Mouse (Mus musculus) granulocyte monocyte progenitor cell, adult 5-6 weeks (primary cell): ENCODE results near the gene Tmprss5. TPM values are rescaled to one million over a fixed set of nuclear protein-coding genes. Genes with fewer than 3 reads are reported as not detected.

ENCODE experiments used
- total RNA-seq, 2 experiments: library from RNA; stranded (forward) in 1 of 2; stranded (reverse) in 1 of 2; fragments of 200-712, 200-1000 nt in 1 of 2; fragments of >200 nt in 1 of 2; fragmentation: Nextera tagmentation in 1 of 2; gene quantifications; 2 replicates each; pipeline ENCODE4 v1.2.3; 2014 to 2017

The Tmprss5 gene
- total RNA-seq, 2 experiments from 2014 or later: not detected

Other genes with a start within 250 kb of the Tmprss5 start
- gene Zbtb16, start 245.0 kb upstream of the Tmprss5 start, total RNA-seq (2014; fragmentation: Nextera tagmentation): 6.3 and 10.0 TPM in 2 replicates
- 7.0 and 10.1 TPM in 2 replicates for gene Zbtb16, start 245.0 kb upstream of the Tmprss5 start, total RNA-seq (2017)
- not detected in 2 replicates for gene Htr3a, start 170.2 kb upstream of the Tmprss5 start, total RNA-seq (2014; fragmentation: Nextera tagmentation)
- gene Htr3a, start 170.2 kb upstream of the Tmprss5 start, total RNA-seq (2017): not detected in 2 replicates
- not detected in 2 replicates for gene Htr3b, start 116.3 kb upstream of the Tmprss5 start, total RNA-seq (2014; fragmentation: Nextera tagmentation)
- gene Htr3b, start 116.3 kb upstream of the Tmprss5 start, total RNA-seq (2017): not detected in 2 replicates
- gene Usp28, start 95.9 kb upstream of the Tmprss5 start, total RNA-seq (2014; fragmentation: Nextera tagmentation): 16.5 and 17.2 TPM in 2 replicates
- gene Usp28, start 95.9 kb upstream of the Tmprss5 start, total RNA-seq (2017): 10.0 and 17.4 TPM in 2 replicates
- gene Zw10, start 25.6 kb upstream of the Tmprss5 start, total RNA-seq (2014; fragmentation: Nextera tagmentation): 20.3 and 37.4 TPM in 2 replicates
- 19.8 and 34.0 TPM in 2 replicates for gene Zw10, start 25.6 kb upstream of the Tmprss5 start, total RNA-seq (2017)
- gene Gm4894, start 169.3 kb downstream of the Tmprss5 start, total RNA-seq (2014; fragmentation: Nextera tagmentation): not detected in 2 replicates
- not detected in 2 replicates for gene Gm4894, start 169.3 kb downstream of the Tmprss5 start, total RNA-seq (2017)